Mouse (Mus musculus): ENCODE results near the gene Atp5h.
"Not testable (repeated sequence)": the region's sequence is repeated elsewhere in the genome, so short reads cannot be mapped to it uniquely, and the experiment has no call there.

The Atp5h gene

GRCm38 (mm10) chr11:115398085-115398484 is 21.7 kb downstream of the Atp5h start:
- peak; percentile 52 for DNase-seq (ENCODE audit: low spot score)

DNA sequence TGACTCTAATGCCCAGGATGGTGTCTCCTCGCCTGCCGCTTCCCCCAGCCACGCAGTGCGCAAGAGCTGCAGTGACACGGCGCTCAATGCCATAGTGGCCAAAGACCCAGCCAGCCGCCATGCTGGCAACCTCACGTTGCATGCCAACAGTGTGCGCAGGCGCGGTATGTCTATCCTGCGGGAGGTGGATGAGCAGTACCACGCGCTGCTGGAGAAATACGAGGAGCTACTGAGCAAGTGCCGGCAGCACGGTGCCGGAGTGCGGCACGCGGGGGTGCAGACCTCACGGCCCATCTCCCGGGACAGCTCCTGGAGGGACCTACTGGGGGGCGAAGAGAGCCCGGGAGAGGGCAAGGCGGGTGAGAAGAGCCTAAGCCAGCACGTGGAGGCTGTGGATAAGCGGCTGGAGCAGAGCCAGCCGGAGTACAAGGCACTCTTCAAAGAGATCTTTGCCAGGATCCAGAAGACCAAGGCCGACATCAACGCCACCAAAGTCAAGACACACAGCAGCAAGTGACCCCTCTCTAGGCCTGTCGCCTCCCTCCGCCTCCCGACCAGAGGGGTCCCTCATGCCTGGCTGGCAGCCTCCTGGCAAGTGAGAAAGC is 25.9 kb downstream of the Atp5h start:
- DNase-seq (ENCODE audit: low spot score) = no peak

- no peak for DNase-seq (ENCODE audit: low spot score)
Observed at GRCm38 (mm10) chr11:115391358-115391757, 28.4 kb downstream of the Atp5h start.

- not testable (repeated sequence) for DNase-seq (ENCODE audit: low spot score)
Observed at GRCm38 (mm10) chr11:115386859-115387258, 32.9 kb downstream of the Atp5h start.

DNA sequence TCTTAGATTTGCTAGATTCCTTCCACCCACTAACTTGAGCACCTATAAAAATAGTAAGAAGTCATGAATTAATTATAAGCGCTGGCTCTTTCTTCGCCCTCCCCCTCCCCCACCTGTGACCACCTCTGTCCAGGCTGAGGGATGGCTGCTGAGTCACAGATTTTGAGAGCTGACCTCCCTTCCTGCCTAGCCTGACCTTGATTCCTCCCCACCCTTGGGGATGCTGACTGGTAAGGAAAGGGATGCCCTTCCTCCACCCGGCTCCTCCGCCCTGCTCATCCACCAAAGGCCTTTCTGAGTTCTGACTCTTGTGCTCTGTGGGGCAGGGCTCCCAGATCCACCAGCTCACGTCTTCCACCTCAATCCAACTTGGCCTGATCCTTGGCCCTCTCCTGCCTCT is 35.2 kb downstream of the Atp5h start:
- DNase-seq (ENCODE audit: low spot score) = no peak

- no peak for DNase-seq (ENCODE audit: low spot score)
Observed at GRCm38 (mm10) chr11:115383701-115384474, 35.9 kb downstream of the Atp5h start.

GRCm38 (mm10) chr11:115382891-115383290 is 36.9 kb downstream of the Atp5h start:
- DNase-seq (ENCODE audit: low spot score) = no peak

DNA sequence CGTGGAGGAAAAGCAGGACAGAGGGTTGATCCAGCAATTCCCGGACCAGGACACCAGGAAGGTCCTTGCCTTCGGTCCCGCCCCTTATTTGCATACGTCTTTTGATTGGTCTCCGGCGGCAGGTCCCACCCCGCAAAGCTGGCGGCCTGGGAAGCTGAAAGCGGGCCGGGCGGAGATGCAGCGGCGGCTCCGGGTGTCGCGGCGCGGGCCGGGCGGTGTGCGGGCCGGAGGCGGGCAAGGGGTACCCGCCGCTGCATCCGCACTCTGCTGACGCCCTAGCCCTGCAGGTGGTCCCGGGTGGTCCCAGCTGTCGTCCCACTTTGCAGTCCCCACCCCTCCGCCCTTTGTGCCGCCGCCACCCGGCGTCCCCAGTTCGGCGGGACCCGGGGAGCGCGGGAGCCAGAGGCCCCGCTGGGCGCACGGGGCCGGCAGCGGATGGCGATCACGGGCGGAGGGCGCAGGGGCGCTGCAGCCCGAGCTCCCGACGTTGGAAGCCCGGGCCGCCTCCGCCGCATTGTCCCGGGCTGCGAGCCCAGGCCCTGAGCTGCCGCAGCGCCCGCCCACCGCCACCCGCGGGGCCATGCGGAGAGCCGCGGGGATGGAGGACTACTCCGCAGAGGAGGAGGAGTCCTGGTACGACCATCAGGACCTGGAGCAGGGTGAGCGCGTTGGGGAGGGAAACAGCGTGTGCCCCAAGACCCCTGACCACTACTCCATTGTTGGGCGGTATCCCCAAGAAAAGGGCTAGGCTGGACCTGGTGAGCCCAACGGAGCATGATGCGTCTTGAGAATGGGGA is 37.8 kb downstream of the Atp5h start, which contains the start of gene Cdr2l:
Cdr2l (plus strand) TSS at position 174 of the 797 bp plus-strand sequence.
- peak; percentile 96 for DNase-seq (ENCODE audit: low spot score)

DNA sequence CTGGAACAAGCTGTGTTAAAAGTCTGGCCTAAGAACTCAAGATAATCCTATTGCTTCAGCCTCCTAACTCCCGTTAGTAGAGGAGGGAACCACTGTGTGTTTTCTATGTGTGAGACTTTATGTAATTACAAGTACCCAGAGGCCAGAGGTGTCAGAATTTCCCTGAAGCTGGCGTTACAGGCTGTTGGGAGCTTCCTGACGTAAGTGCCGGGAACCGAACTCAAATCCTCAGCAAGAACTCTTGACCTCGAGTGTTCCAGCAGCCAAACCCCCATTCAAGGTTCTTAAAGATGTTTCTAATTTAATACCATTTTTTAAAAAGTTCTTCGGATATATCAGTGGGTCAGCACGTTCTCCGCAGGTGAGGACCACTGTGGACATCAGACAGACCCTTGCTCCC is 38.5 kb downstream of the Atp5h start:
- DNase-seq (ENCODE audit: low spot score) = peak; percentile 74

GRCm38 (mm10) chr11:115377854-115378253 is 41.9 kb downstream of the Atp5h start:
- DNase-seq (ENCODE audit: low spot score) = no peak

- no peak for DNase-seq (ENCODE audit: low spot score)
Observed at GRCm38 (mm10) chr11:115377254-115377653, 42.5 kb downstream of the Atp5h start.

DNA sequence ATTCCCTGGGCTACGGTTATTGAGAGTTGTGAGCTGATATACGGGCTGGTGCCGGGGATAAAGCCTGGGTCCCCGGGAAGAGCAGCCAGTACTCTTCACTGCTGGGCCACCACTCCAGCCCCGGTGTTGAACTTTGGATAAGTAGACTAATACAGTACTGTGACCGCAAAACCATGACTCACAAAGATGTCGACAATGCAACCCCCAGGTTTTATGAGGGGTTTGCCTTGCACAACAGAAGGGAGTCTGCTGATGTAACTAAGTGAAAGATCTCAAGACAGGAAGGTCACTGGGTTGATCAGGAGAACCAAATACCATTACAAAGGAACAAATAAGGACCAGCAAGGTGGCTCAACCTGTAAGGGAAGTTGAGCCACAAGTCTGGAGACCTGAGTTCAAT is 43.0 kb downstream of the Atp5h start:
- DNase-seq (ENCODE audit: low spot score) = no peak

DNA sequence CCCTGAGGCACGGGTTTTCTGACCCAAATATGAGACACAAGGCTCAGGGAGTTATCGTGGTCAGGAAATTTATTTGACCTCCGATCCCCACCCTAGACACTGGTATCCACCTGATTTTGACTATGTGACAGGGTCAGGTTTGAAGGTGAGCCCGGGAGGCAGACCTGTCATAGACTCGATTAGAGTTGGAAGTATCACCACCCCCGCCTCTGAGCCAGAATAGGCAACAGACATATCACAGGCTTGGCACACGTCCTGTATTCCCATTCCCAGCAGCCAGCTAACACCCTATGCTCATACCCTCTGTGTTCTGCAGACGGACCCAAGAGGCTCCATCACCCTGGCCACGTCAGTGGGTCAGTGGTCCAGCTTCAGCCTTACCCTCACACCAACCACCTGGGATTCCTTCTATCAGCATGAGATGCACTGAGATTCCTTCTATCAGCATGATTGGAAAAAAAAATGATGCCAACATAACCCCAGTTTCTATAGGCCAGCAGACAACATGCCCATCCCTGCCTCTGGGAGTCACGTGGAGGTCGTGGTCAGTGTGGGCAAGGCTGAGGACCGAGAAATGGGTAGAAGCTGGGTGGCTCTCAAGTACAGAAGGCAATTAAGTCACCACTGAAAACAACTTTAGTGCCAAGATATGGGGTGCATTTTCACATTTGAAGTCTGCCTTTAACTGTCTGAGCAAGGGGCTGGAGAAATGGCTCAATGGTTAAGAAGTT is 44.9 kb downstream of the Atp5h start:
- DNase-seq (ENCODE audit: low spot score) = no peak

DNA sequence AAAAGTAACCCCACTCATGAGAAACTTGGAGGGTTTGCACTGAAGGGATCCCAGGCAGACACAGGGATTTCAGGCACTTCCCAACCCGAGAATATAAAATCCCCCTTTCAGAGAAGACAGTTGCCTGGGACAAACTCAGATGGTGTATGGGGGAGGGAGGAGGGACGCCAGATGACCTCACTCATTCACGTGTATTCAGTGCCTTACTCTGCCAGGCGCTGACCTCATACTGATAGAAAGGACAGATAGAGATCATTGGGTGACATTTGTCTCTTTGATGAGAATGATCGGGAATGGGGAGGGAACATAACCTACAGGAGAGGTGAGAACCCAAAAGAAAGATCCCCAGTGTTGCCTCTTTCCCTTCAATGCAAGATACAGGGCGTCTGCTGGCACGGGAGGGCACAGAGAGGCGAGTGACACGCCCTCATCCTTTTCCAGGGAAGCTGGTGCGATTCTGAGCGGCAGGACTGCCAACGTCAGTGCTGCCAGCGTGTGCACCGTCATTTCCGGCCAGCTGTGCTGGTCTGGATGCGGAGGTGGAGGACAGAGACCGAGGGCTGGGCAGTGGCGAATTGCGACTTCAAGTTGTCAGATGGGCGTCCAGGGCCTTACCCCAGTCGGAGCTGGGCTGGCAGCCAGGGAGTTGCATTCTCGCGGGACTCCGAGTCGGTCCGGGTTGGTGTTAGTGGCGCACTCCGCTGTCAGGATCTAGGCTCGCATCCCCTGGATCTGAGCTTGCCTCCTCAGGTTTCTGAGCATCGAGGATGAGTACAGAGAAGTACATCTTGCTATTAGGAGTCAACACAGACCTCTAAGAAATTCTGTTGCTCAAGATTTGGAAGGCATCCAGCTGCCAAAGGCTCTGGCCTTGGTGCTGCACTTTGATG is 45.7 kb downstream of the Atp5h start:
- peak; percentile 89 for DNase-seq (ENCODE audit: low spot score)

DNA sequence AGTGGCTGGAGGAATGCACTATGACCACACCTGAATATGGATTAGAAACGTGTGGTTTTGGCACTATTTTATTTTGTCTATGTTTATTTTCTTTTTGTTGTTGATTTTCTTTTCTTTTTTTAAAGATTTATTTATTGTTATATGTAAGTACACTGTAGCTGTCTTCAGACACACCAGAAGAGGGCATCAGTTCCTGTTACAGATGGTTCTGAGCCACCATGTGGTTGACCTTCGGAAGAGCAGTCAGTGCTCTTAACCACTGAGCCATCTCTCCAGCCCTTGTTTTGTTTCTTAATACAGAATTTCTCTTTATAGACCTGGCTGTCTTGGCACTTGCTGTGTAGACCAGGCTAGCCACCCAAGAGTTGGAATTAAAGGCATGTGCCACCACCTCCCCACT is 47.0 kb downstream of the Atp5h start:
- DNase-seq (ENCODE audit: low spot score) = no peak

DNA sequence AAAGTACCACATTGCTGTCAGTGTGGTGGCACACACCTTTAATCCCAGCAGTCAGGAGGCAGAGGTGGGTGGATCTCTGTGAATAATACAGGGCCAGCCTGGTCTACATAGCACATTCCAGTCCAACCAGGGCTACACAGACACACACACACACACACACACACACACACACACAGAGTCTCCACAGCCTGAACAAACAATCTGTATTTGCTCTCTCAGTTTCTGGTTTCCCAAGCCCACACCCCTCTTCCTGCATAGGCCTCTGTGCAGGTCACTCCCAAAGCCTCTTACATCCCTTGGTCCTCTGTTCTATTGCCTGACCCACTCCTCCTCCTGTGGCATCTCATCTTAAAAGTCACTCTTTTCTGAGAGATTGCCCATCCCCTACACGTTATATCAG is 47.7 kb downstream of the Atp5h start:
- DNase-seq (ENCODE audit: low spot score) = no peak

- no peak for DNase-seq (ENCODE audit: low spot score)
Observed at GRCm38 (mm10) chr11:115371354-115371753, 48.4 kb downstream of the Atp5h start.

DNA sequence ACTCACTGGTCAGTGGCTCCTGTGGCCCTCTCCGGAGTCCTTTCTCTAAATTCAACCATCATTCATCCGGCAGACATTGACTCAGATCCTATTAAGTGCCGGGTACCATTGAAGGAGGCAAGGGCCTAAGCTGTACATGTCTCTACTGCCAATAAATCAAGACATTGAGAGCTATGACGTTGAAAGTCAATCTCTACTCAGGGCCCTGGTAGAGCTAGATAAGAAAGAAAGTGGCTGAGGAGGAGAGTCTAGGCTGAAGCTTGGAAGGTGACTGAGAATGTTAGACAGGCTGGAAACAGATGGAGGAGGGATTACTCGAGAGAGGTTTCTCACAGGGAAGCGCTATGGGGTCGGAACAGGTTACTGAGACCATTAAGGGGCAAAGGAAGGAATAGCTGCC is 49.4 kb downstream of the Atp5h start:
- DNase-seq (ENCODE audit: low spot score) = no peak

- DNase-seq (ENCODE audit: low spot score) = no peak
Observed at GRCm38 (mm10) chr11:115367395-115367944, 52.3 kb downstream of the Atp5h start, which contains the start of gene Hid1. TSS of gene Hid1 (minus strand) at chr11:115367756.

DNA sequence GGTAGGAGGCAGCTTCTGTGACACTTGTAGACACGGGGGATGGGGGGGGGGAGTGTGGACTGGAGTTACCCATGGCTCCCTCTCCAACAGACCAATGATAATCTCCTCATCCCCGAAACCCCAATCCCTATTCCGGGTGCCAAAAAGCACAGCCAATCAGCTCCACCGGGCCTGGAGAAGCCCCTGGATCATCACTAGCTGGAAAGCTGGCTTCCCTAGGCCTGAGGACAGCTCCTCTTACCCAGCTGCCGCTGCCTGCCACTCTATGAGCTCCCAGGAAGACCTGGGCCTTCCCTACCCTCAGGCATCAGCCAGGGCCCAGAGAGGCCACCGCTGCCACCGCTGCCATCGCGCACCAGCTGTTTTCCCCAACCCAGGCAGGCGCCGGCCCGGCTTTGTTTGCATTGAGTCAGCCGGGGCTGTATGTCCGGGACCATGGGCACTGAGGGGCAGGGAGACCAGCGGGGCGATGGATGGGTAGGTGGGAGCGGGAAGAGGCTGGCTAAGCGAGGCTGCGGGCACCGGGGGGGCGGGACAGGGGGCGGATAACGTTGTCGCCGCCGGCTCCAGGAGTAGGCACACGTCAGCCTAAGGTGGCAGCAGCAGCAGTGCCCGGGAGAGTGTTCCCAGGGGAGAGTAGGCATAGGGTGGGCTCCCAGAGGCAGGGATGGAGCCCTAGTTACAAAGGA is 52.9 kb downstream of the Atp5h start:
- no peak for DNase-seq (ENCODE audit: low spot score)

Data from adipocyte (in vitro differentiated cells).